Mouse (Mus musculus) large intestine, adult 2 months (tissue): ENCODE results near the gene Galns. TPM values are rescaled to one million over a fixed set of nuclear protein-coding genes. Genes with fewer than 3 reads are reported as not detected.

ENCODE experiments used
- DNase-seq: peaks from one replicate; pipeline ENCODE4 v3.0.0-alpha.2; 2012; ENCODE audit warnings: low read depth, low spot score
- WGBS: fragments of 180-500 bp; shearing (Covaris S2); methylation state at CpG from one replicate; pipeline ENCODE4 v1.1.7; 2018; 5-methylcytosine and 5-hydroxymethylcytosine counted together
- polyA plus RNA-seq: library from polyadenylated mRNA; depleted of rRNA; stranded (reverse); fragments of >200 nt; gene quantifications from 2 replicates; pipeline ENCODE4 v1.2.3, GENCODE M21; 2012

Gene Galns
- polyA plus RNA-seq, 1 experiment = 19.1 TPM

DNA sequence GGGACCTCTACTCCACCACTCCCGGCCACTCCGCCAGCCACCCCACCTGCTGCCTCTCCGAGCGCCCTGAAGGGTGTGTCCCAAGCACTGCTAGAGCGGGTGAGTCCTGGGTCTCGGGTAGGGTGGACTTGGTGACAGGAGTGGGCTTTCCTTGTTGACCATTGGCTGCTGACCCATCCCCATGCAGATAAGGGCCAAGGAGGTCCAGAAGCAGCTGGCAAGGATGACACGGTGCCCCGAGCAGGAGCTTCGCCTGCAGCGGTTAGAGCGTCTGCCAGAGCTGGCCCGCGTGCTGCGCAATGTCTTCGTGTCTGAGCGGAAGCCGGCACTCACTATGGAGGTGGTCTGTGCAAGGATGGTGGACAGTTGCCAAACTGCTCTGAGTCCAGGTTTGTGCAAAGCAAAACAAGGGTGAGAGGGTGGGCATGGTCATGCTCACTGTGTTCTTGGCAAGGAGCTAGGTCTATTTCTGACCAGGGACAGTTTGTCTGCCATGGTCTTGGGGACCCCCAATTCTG lies 39.5 kb downstream of the Galns start:
- DNase-seq = no peak
- WGBS = 92% methylated on average over 17 of the region's 17 CpGs

DNA sequence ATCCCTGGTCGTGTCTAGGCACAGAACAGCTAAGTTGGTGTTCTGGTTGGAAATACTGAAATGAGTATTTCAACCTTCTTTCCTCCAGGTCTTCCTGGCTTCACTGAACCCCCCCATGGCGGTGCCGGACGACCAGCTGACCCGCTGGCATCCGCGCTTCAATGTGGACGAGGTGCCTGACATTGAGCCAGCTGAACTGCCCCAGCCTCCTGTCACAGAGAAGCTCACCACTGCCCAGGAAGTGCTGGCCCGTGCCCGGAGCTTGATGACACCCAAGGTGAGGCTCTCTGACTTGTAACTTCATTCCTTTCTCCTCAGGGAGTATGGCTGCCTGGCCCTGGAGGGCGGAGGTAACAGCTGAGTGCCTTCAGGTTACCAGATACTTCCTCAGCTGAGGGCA lies 40.1 kb downstream of the Galns start:
- 93% methylated on average over 11 of the region's 11 CpGs for WGBS

GRCm38 (mm10) chr8:122569996-122570395 lies 41.3 kb downstream of the Galns start:
- WGBS = 96% methylated on average over 16 of the region's 16 CpGs
- no peak for DNase-seq

More for the DNA sequence above, 40.1 kb downstream of the Galns start:
- no peak for DNase-seq

DNA sequence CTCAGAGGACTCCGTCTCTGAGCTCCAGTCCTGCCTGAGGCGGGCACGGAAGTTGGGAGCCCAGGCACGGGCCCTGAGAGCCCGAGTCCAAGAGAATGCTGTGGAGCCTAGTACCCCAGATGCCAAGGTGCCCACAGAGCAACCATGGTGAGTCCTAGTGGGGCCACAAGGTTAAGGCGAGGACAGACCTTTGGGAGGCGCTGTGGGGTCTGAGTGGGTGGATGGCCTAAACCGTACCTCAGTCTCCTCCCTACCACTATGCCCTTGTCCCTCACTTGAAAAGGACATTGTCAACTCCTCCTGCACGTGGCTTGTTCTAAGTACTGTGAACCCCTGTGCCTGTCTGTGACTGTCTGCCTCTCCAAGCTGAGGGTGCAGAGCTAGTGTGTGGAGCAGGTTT lies 41.9 kb downstream of the Galns start:
- WGBS = 59% methylated on average over 9 of the region's 9 CpGs

DNA sequence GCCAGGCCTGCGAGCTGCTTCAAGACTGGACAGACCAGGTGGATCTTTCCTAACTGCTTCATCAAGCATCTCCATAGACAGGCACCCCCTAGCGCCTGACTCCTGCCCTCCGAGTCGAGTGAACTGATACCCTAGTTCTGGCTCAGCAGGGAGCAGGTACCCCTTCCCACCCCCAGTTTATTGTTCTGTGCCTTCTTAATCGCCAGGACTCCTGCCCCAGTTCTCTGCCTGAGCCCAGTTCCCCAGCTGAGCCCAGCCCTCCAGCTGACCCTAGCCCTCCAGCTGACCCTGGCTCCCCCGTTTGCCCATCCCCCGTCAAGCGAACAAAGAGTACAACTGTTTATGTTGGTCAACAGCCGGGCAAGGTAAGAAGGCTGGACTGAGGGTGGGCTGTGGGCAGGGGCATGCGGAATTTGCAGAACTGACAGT lies 42.4 kb downstream of the Galns start:
- WGBS = 24% methylated on average over 10 of the region's 10 CpGs

More for the DNA sequence above, 41.9 kb downstream of the Galns start:
- DNase-seq = no peak

DNA sequence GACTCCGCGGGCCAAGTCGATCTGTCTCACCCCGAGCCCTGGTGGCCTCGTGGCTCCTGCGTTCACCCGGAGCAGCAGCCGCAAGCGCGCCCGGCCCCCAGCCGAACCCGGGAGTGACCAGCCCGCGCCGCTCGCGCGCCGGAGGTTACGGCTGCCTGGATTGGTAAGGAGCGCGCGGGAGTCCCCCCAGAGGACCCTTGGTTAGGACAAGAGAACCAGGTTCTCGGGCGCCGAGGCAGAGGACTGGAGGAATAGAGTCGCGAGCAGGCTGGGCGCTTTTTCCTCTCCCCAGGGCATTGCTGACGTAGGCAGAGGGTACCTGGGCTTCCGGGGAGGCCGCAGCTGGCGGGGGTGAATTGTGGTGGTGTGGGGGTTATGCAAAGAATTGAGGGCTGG lies 43.2 kb downstream of the Galns start:
- WGBS = under 1% methylated on average over 34 of the region's 34 CpGs
- DNase-seq = no peak

More for the DNA sequence above, 42.4 kb downstream of the Galns start:
- no peak for DNase-seq

DNA sequence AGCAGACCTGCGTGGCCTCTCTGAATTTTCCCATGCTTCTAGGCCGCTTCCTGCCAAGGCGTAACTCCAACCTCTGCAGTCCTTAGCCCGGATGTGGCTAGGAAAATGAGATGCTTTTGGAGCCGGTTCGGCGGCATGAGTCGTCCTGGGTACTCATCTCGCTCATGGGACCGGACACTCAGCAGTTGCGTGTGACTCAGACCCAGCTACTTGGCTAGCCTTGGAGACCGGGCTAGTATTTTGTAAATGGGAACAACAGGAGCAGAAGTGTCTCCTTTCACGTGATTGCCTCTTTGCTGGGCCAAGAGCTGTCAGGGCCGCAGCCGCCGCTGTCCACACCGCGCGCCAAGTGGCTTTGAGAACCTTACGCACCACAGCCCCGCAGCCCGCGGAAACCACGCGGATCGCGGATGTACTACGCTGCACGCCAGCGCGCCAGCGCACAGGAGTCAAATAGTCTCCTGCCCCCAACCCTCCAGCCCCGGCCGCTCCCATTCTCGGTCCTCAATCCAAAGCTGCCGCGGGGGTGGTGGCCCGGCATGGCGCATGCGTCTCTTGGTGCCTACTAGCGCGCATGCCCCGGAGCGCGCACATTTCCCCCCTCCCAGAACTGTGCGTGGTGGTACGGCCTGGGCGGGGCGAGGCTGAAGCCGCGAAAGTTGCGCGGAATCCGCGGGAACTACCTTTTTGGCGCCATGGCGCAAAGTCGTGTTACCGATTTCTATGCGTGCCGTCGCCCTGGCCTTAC lies 43.7 kb downstream of the Galns start, which contains the start of gene Cdt1:
Gene Cdt1, plus strand, starts transcription at position 655 of the 748 bp plus-strand sequence.
- WGBS = under 1% methylated on average over 62 of the region's 62 CpGs
- no peak for DNase-seq

DNA sequence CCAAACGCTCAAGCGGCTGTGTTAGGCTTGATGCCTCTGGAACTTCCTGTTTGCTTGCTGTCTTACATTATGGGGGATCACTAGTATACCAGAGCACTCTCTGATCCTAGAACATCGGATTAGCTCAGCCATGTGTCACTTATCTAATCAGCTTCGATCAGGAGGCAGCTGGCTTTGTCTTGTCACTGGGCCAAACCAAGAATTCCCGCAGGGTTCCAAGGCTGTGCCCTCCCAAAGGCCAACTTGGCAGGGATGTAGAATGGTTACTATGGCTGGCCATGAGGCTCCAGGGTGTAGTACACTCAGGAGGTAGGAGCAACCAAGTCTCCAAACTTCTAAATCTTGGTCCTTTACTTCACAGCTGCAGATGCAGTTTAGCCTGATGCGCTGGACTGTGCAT lies 44.5 kb downstream of the Galns start:
- DNase-seq = no peak
- 17% methylated on average over 6 of the region's 6 CpGs for WGBS

- WGBS = 69% methylated on average over 25 of the region's 25 CpGs
- no peak for DNase-seq
These were observed 46.6 kb downstream of the Galns start for GRCm38 (mm10) chr8:122564363-122565352.

- 59% methylated on average over 5 of the region's 5 CpGs for WGBS
- DNase-seq = no peak
These were observed 50.1 kb downstream of the Galns start for GRCm38 (mm10) chr8:122561199-122561598.

DNA sequence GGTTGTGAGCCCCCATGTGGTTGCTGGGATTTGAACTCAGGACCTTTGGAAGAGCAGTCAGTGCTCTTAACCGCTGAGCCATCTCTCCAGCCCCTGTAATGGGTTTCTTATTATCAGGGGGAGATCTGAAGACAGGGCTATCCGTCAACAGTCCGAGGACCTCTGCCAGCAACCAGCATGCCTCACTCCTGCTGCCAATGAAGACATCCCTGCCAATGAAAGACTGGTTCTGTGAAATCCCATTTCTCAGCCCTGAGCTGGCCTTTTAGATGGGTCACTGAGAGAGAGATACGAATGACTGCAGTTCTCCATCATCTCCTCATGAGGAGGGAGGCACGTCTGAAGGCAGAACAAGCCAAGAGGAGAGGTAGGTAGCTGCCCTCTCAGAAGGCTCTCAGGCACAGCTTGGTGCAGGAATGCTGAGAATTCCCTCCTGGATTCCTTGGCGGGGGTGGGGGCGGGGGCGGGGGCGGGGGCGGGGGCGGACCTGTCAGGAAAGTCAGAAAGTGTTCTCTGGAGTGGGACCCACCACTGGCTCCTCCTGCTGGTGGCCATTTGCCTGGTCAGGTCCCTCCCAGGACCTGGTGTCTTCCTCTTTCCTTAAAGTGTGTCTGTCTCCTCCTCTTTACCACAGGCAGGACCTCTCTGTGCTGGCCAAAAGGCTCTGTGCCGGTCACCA lies 52.5 kb downstream of the Galns start:
- 41% methylated on average over 12 of the region's 12 CpGs for WGBS
- no peak for DNase-seq

DNA sequence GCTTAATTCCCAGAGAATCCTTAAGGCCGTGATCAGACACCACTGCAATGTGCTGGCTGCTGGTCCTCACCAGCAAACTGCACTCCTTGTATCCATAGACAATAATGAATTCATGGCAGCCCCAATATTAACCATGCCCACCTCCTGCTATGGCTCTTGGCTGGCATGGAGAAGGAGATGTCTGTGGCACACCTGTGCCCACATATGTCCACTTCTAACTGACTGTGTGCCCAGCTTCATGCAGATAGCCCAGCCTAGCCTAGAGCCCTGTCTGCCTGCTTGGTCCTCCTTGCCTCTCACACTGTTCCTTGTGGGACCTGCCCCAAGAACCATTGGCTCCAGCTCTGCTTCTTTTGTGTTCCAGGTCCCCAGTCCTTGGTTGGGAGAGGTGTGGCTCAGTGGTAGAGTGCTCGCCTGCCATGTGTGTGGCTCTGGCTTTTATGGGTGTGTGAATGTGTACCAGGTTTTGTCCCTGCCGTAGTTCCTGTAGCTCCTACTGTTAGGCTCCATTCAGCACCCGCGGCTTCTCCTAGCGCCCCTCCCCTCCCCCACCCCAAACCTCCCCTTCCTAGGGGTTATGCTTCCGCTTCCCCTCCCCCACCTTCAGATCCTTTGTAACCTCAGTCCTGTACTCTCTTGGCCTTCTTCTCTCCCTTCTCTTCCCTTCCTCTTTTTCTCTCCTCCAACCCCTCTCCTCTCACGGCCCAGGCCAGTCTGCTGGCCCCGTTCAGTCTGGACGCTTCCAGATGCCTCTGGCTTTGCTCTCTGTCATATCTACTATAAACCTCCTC lies 53.8 kb downstream of the Galns start:
- WGBS = 46% methylated on average over 10 of the region's 10 CpGs
- DNase-seq = no peak

- DNase-seq = no peak
- WGBS = 66% methylated on average over 12 of the region's 12 CpGs
These were observed 54.9 kb downstream of the Galns start for GRCm38 (mm10) chr8:122556030-122557009.

- 66% methylated on average over 6 of the region's 6 CpGs for WGBS
- no peak for DNase-seq
These were observed 56.5 kb downstream of the Galns start for GRCm38 (mm10) chr8:122554786-122555185.

DNA sequence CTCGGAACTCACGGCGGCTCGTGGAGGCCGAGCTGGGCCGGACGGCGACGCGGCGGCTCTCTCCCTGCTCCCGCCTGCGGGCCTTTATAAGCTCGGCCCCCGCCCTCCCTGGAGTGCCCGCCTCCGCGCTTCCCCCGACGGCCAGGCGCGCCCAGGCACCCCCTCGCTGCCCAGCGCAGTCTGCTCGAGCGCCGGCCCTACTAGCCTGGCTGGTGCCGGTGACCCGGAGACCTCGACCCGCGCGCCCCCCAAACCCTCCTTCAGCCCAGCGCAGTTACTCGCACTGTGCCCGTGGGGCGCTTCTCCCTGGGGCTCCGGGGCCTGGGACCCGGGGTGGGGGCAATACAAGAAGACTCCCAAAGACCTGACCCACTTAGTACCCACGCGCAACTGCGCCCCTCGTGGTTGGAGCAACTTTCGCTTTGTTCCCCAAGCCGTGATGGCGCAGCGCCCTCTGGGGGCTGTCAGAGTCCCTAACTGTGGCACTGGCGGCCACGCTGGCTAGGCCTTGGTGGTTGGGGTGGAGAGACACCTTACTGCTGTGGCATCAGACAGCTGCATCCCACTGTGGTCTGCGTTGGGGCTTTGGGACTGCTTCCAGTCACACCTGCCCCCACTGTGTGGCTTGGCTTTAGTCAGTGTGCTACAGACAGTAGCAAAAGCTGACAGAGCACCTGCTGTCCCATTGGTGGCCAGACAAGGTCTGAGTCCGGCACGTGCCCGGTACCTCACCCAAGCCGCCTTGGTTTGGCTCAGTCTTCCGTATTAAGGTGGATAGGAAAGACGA lies 59.8 kb downstream of the Galns start, which contains the start of gene Piezo1:
Gene Piezo1, minus strand, starts transcription at position 65 of the 787 bp plus-strand sequence.
- 9% methylated on average over 56 of the region's 56 CpGs for WGBS
- peak; percentile 76 for DNase-seq

- under 1% methylated on average over 43 of the region's 43 CpGs for WGBS
- no peak for DNase-seq
These were observed 60.3 kb downstream of the Galns start for GRCm38 (mm10) chr8:122550995-122551264.
